Mouse (Mus musculus): ENCODE results near the gene Serbp1. TPM values are rescaled to one million over a fixed set of nuclear protein-coding genes. Genes with fewer than 3 reads are reported as not detected.

The Serbp1 gene
- polyA plus RNA-seq, 1 experiment from 2014 or later = 281 TPM

GRCm38 (mm10) chr6:67200715-67201322 lies 37.2 kb upstream of the Serbp1 start:
- Histone ChIP-seq H3K9me3 (ENCODE audit: control insufficient read depth, low read length) (no peaks in the 10 kb centered on the region), H3K9ac (ENCODE audit: low read length) (no peak overlapping the region), H3K27ac (replicated peaks) (no peak overlapping the region), H3K4me2 (replicated peaks; ENCODE audit: low read depth) (no peak overlapping the region), H3K27me3 (ENCODE audit: control insufficient read depth, insufficient read depth, low read length) (no peaks in the 10 kb centered on the region), H3K36me3 (ENCODE audit: control insufficient read depth, insufficient read depth, low read length) (no peaks in the 10 kb centered on the region), H3K4me1 (replicated peaks; ENCODE audit: control insufficient read depth, insufficient read depth) (no peaks in the 10 kb centered on the region), H3K4me3 (ENCODE audit: low read depth, low read length) (no peak overlapping the region)
- WGBS = 31% methylated on average over 5 of the region's 5 CpGs
- TF ChIP-seq EP300 (optimal IDR thresholded peaks at IDR 0.05) = no peak
- no peak for TF ChIP-seq CTCF (IDR thresholded peaks at IDR 0.05; ENCODE audit: low read depth)
- ATAC-seq (ENCODE audit: low FRiP score, low TSS enrichment) = no peak
- DNase-seq (ENCODE audit: low spot score) = no peak

- no peak for DNase-seq (ENCODE audit: low spot score)
- Histone ChIP-seq H3K4me2 (replicated peaks; ENCODE audit: low read depth) (no peak overlapping the region), H3K9ac (ENCODE audit: low read length) (no peak overlapping the region), H3K4me1 (replicated peaks; ENCODE audit: control insufficient read depth, insufficient read depth) (no peaks in the 10 kb centered on the region), H3K27me3 (ENCODE audit: control insufficient read depth, insufficient read depth, low read length) (no peaks in the 10 kb centered on the region), H3K27ac (replicated peaks) (no peak overlapping the region), H3K36me3 (ENCODE audit: control insufficient read depth, insufficient read depth, low read length) (no peaks in the 10 kb centered on the region), H3K9me3 (ENCODE audit: control insufficient read depth, low read length) (no peaks in the 10 kb centered on the region), H3K4me3 (ENCODE audit: low read depth, low read length) (no peak overlapping the region)
- WGBS = 71% methylated on average over 35 of the region's 35 CpGs
- ATAC-seq (ENCODE audit: low FRiP score, low TSS enrichment) = no peak
- TF ChIP-seq CTCF (IDR thresholded peaks at IDR 0.05; ENCODE audit: low read depth) = no peak
- TF ChIP-seq EP300 (optimal IDR thresholded peaks at IDR 0.05) = no peak
Measured at GRCm38 (mm10) chr6:67205081-67206037, 32.6 kb upstream of the Serbp1 start.

DNA sequence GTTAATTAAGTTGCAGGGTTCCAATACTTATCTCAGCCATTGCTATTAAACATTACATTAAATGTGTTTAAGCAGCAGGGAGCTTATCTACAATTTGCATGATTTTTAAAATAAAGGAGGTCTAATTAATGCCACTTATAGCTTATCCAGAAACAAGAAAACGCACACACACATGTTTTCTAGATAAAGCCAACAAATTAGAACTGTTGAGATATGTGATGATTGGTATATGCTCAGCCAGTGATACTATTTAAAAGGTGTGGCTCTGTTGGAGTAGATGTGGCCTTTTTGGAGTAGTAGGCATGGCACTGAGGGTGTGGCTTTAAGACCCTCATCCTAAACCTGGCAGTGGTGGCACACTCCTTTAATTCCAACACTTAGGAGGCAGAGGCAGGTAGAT lies 25.6 kb upstream of the Serbp1 start:
- no peaks in the 10 kb centered on the region for H3K36me3 ChIP-seq (ENCODE audit: control insufficient read depth, insufficient read depth, low read length)
- H3K4me2 ChIP-seq (replicated peaks; ENCODE audit: low read depth) = no peak overlapping the region
- H3K27me3 ChIP-seq (ENCODE audit: control insufficient read depth, insufficient read depth, low read length) = no peaks in the 10 kb centered on the region
- TF ChIP-seq CTCF (IDR thresholded peaks at IDR 0.05; ENCODE audit: low read depth) = no peak
- TF ChIP-seq EP300 (optimal IDR thresholded peaks at IDR 0.05) = no peak
- H3K4me3 ChIP-seq (ENCODE audit: low read depth, low read length) = no peak overlapping the region
- no peak for DNase-seq (ENCODE audit: low spot score)
- no peaks in the 10 kb centered on the region for H3K4me1 ChIP-seq (replicated peaks; ENCODE audit: control insufficient read depth, insufficient read depth)
- ATAC-seq (ENCODE audit: low FRiP score, low TSS enrichment) = no peak
- no peaks in the 10 kb centered on the region for H3K9me3 ChIP-seq (ENCODE audit: control insufficient read depth, low read length)
- 83% methylated on average over 1 of the region's 1 CpGs for WGBS
- no peak overlapping the region for H3K9ac ChIP-seq (ENCODE audit: low read length)
- no peak overlapping the region for H3K27ac ChIP-seq (replicated peaks)

GRCm38 (mm10) chr6:67213429-67214098 lies 24.4 kb upstream of the Serbp1 start:
- no peak for ATAC-seq (ENCODE audit: low FRiP score, low TSS enrichment)
- Histone ChIP-seq H3K4me3 (ENCODE audit: low read depth, low read length) (no peak overlapping the region), H3K9ac (ENCODE audit: low read length) (no peak overlapping the region), H3K27me3 (ENCODE audit: control insufficient read depth, insufficient read depth, low read length) (no peaks in the 10 kb centered on the region), H3K27ac (replicated peaks) (no peak overlapping the region), H3K9me3 (ENCODE audit: control insufficient read depth, low read length) (no peaks in the 10 kb centered on the region), H3K4me2 (replicated peaks; ENCODE audit: low read depth) (no peak overlapping the region), H3K36me3 (ENCODE audit: control insufficient read depth, insufficient read depth, low read length) (no peaks in the 10 kb centered on the region), H3K4me1 (replicated peaks; ENCODE audit: control insufficient read depth, insufficient read depth) (no peaks in the 10 kb centered on the region)
- WGBS = 89% methylated on average over 4 of the region's 4 CpGs
- TF ChIP-seq EP300 (optimal IDR thresholded peaks at IDR 0.05) = no peak
- TF ChIP-seq CTCF (IDR thresholded peaks at IDR 0.05; ENCODE audit: low read depth) = no peak
- no peak for DNase-seq (ENCODE audit: low spot score)

DNA sequence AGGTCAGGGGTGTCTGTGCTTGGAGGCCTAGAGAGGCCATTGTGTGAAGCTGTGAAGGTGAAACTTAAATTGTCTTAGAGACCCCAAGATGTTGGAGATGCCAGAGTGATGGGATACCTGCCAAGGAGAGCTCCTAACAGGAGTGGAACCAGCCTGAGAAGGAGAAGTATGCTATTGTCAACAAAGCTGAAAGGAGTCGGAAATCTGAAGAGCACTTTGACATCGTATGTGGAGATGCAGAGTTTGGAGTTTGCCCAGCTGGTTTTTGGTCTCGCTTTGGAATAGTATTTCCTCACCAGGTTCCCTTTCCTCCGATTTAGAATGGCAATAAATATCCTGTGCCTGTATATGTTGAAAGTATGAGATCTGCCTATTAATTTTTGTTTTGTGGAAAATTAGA lies 20.6 kb upstream of the Serbp1 start:
- no peak overlapping the region for H3K27ac ChIP-seq (replicated peaks)
- no peaks in the 10 kb centered on the region for H3K36me3 ChIP-seq (ENCODE audit: control insufficient read depth, insufficient read depth, low read length)
- no peak overlapping the region for H3K4me3 ChIP-seq (ENCODE audit: low read depth, low read length)
- no peak overlapping the region for H3K4me2 ChIP-seq (replicated peaks; ENCODE audit: low read depth)
- no peaks in the 10 kb centered on the region for H3K4me1 ChIP-seq (replicated peaks; ENCODE audit: control insufficient read depth, insufficient read depth)
- H3K27me3 ChIP-seq (ENCODE audit: control insufficient read depth, insufficient read depth, low read length) = no peaks in the 10 kb centered on the region
- no peak for TF ChIP-seq EP300 (optimal IDR thresholded peaks at IDR 0.05)
- no peak for TF ChIP-seq CTCF (IDR thresholded peaks at IDR 0.05; ENCODE audit: low read depth)
- H3K9me3 ChIP-seq (ENCODE audit: control insufficient read depth, low read length) = no peaks in the 10 kb centered on the region
- no peak overlapping the region for H3K9ac ChIP-seq (ENCODE audit: low read length)
- DNase-seq (ENCODE audit: low spot score) (no peak), ATAC-seq (ENCODE audit: low FRiP score, low TSS enrichment) (no peak)
- 45% methylated on average over 4 of the region's 4 CpGs for WGBS
